Mouse (Mus musculus): ENCODE data around the gene Gm42421. TPM values are rescaled to one million over a fixed set of nuclear protein-coding genes. Genes with fewer than 3 reads are reported as not detected.

The Gm42421 gene
- total RNA-seq (2017): 2.9 TPM in 1 of 3 replicates, not detected in the others

DNA sequence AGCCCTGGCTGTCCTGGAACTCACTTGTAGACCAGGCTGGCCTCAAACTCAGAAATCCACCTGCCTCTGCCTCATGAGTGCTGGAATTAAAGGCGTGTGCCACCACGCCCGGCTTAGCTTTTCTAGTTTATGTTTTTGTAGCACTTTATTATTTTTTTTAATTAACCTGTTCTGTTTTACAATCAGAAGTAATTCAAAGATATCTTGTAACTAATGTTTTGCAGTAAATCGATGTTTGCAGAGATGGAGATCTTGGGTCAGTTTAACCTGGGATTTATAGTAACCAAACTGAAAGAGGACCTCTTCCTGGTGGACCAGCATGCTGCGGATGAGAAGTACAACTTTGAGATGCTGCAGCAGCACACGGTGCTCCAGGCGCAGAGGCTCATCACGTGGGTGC is at the start of gene Gm42421:
Gene Gm42421 (plus strand): TSS at position 301 of the 400 bp plus-strand sequence.
- no peak for ATAC-seq (replicated peaks; ENCODE audit: insufficient number of reproducible peaks, low FRiP score, low TSS enrichment, poor library complexity, severe bottlenecking)

- ATAC-seq (replicated peaks; ENCODE audit: insufficient number of reproducible peaks, low FRiP score, low TSS enrichment, poor library complexity, severe bottlenecking): no peak
Observed at GRCm38 (mm10) chr5:143885274-143885673, 42.7 kb upstream of the Gm42421 start.

GRCm38 (mm10) chr5:143890741-143891140 is 37.2 kb upstream of the Gm42421 start:
- ATAC-seq (replicated peaks; ENCODE audit: insufficient number of reproducible peaks, low FRiP score, low TSS enrichment, poor library complexity, severe bottlenecking): no peak

DNA sequence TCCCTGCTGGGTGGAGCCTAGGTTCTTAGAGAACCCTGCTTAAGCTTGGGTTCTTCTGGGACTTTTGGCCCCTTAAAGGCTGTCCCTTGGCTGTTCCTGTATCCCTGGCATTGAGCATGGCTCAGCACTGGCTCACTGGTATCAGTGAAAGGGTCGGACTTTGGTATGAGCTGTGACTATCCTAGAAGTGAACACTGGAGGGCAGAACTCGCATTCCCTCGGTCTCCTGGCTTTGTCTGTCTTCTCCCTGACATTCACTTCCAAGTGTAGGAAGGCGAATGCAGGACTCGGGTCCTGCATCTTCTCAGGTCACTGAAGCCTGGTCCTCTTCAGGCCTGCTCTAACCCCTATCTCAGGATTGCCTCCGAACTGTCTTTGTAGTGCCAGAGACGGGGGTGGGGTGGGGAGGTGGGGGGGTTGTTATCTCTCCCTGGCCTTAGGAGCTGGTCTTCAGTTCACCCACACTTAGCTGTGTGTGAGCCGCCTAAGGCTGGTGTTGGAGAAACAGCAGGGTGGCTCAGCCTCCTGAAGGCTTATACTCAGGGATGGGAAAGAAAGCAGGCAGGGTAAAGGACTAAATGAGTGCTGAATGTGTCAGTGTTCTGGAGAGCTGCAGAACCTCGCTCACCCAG is 35.6 kb upstream of the Gm42421 start:
- no peak for ATAC-seq (replicated peaks; ENCODE audit: insufficient number of reproducible peaks, low FRiP score, low TSS enrichment, poor library complexity, severe bottlenecking)

- ATAC-seq (replicated peaks; ENCODE audit: insufficient number of reproducible peaks, low FRiP score, low TSS enrichment, poor library complexity, severe bottlenecking): 0 out of 2 replicates have a peak, but pooled peaks have one; percentile 47
Observed at GRCm38 (mm10) chr5:143893396-143893795, 34.6 kb upstream of the Gm42421 start.

DNA sequence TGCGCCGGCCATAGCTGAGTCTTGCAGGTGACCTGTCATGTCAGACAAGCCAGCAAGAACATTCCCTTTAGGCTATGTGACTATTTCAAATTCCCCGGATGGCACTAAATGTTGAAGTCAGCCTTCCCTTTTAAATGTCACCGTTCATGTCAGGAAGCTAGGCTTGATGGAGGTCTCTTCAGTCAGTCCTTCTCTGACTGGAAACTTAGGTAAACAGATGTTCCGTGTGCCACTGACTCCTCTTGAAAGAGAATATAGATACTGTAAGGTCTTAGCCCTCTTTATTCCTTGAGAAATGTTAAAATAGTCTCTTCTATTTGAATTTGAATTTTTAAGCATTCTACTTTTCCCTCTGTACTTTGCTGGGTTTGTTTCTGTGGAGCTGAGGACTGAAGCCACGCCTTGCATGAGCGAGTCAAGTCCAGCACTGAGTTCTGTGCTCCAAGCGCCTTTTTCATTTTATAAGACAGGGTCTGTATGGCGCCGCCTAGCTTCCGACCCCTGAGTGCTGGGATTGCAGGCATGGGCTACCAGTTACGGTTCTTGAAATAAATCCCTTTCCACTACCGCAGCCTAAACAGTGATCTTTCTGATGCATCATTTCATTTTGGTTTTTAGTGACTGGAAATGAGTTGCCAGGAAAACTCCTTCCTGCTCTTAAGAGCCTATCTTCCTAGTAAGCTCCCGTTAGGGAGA is 30.2 kb upstream of the Gm42421 start, which contains the start of gene Ankrd61:
Gene Ankrd61 (minus strand): TSS at position 51 of the 696 bp plus-strand sequence.
- ATAC-seq (replicated peaks; ENCODE audit: insufficient number of reproducible peaks, low FRiP score, low TSS enrichment, poor library complexity, severe bottlenecking): no peak

- no peak for ATAC-seq (replicated peaks; ENCODE audit: insufficient number of reproducible peaks, low FRiP score, low TSS enrichment, poor library complexity, severe bottlenecking)
Observed at GRCm38 (mm10) chr5:143902111-143902510, 25.9 kb upstream of the Gm42421 start.

- no peak for ATAC-seq (replicated peaks; ENCODE audit: insufficient number of reproducible peaks, low FRiP score, low TSS enrichment, poor library complexity, severe bottlenecking)
Observed at GRCm38 (mm10) chr5:143903813-143904212, 24.2 kb upstream of the Gm42421 start.

DNA sequence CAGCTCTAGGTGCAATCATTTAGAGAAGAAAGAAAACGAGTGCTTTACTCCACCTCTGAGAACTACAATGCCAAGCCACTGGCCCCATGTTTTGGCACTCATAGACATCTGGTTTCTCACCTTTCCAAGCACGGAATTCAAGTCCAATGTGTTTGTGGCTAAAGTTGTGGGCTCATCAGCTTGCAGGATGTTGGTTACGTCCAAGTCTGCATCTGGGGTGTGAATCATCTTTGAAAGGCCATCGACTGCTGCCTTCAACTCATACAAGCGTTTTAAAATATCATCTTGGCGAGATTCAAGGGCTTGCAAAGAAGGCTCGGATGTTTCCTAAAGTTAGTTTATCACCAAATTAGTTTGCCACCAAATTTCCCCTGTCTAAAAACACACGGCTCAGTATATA is 21.5 kb upstream of the Gm42421 start:
- ATAC-seq (replicated peaks; ENCODE audit: insufficient number of reproducible peaks, low FRiP score, low TSS enrichment, poor library complexity, severe bottlenecking): no peak

DNA sequence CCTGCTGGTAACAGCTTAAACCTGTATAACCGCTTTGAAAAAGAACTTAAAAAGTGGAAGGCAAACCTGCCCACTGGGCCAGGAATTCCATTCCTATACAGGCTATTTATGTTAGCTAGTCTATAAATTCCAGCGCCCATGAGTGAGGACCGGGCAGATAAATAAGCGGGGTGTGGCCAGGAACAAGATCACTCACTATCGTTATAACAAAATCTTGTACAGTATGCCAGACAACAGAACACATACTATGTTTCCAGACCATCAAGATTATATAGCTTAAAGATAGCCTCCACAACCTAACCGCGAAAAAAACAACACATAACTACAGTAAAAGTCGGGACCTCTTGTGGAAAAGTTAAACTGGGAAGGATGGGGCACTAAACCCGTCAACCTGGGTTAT is 19.0 kb upstream of the Gm42421 start:
- no peak for ATAC-seq (replicated peaks; ENCODE audit: insufficient number of reproducible peaks, low FRiP score, low TSS enrichment, poor library complexity, severe bottlenecking)

- ATAC-seq (replicated peaks; ENCODE audit: insufficient number of reproducible peaks, low FRiP score, low TSS enrichment, poor library complexity, severe bottlenecking): peak; percentile 100
Observed at GRCm38 (mm10) chr5:143909417-143910400, 18.3 kb upstream of the Gm42421 start, which contains the start of the genes Aimp2 and Pms2. Gene Aimp2 (minus strand): TSS chr5:143909847. Gene Pms2 (plus strand): TSS chr5:143909964.

DNA sequence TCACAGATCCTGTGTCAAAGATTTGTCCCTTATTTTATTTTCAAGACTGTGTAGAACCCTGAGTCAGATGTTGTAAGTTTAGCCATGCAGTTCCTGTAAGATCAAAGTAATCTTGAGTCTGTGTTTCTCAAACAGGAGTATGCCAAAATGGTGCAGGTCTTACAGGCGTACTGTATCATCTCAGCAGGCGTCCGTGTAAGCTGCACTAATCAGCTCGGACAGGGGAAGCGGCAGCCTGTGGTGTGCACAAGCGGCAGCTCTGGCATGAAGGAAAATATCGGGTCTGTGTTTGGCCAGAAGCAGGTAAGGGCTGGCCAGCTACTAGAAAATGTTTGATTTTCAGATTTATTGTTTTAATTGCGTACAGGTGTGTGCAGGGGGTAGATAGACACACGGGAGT is 11.8 kb upstream of the Gm42421 start:
- no peak for ATAC-seq (replicated peaks; ENCODE audit: insufficient number of reproducible peaks, low FRiP score, low TSS enrichment, poor library complexity, severe bottlenecking)

GRCm38 (mm10) chr5:143917418-143917817 is 10.6 kb upstream of the Gm42421 start:
- no peak for ATAC-seq (replicated peaks; ENCODE audit: insufficient number of reproducible peaks, low FRiP score, low TSS enrichment, poor library complexity, severe bottlenecking)

DNA sequence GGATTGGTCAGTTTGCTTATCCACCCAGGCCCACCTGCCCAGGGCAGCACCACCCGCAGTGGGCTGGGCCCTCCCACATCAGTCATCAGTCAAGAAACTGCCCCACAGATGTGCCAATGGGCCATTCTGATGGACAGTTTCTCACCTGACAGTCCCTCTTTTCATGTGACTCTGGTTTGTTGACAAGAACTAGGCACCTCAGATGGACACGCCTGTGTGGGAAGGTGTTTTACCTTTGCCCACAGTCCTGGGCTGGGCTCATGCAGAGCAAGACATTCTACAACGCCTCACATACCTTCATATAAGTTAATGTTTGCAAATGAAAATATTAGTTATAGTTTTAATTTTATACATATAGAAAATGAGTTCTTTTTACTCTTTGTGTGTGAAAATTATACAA is 9.9 kb upstream of the Gm42421 start:
- ATAC-seq (replicated peaks; ENCODE audit: insufficient number of reproducible peaks, low FRiP score, low TSS enrichment, poor library complexity, severe bottlenecking): no peak

- ATAC-seq (replicated peaks; ENCODE audit: insufficient number of reproducible peaks, low FRiP score, low TSS enrichment, poor library complexity, severe bottlenecking): no peak
Observed at GRCm38 (mm10) chr5:143924781-143925452, 3.1 kb upstream of the Gm42421 start.

- no peak for ATAC-seq (replicated peaks; ENCODE audit: insufficient number of reproducible peaks, low FRiP score, low TSS enrichment, poor library complexity, severe bottlenecking)
Observed at GRCm38 (mm10) chr5:143929291-143929690, 1.3 kb downstream of the Gm42421 start.

DNA sequence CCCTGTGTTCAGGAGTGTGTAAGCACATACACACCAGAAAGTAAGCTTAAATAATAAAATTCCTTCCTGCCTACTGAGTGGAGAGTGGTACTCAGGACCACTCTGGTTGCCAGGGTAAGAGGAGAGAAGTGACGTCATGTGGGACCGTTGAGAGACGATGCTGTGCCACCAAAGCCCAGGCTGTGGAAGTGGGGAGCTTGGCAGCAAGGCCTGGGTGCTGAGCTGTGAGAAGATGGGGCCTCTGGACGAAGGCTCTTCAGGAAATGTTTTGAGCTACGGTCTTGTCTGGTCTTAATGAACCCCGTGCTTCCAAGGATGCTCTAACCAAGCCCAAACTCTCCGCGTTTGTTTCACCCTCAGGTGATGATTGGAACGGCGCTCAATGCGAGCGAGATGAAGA is 2.7 kb downstream of the Gm42421 start:
- no peak for ATAC-seq (replicated peaks; ENCODE audit: insufficient number of reproducible peaks, low FRiP score, low TSS enrichment, poor library complexity, severe bottlenecking)

DNA sequence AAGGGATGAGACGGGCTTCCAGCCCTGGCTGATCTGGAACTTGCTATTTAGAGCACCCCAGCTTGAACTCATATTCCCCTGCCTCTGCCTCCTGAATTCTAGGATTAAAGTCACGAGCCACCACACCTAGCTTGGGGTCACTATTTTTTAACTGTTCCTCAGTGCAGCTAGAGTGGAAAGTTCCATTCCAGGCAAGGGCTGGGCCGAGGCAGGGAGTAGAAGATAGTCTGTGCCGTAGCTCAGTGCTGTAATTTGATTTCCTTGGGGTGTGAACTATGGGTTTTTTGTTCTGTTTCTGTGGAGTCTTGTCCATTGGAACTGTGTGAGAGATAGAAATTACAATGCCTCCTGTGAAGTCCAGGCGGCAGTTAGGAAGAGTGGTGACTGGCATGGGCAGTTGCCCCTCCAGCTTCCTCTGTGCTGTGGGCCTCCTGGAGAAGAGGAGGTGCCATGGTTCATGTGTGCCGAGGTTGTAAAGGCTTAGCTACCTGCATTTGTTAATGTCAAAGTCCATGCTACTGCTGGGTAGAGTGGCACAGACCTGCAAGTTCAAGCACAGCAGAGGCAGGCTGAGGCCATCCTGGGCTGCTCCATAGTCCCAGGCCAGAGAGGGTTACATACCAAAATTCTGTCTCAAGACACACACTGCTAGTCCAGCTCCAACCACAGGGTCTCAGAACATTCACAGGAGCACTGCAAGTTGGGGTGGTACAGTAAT is 4.0 kb downstream of the Gm42421 start:
- no peak for ATAC-seq (replicated peaks; ENCODE audit: insufficient number of reproducible peaks, low FRiP score, low TSS enrichment, poor library complexity, severe bottlenecking)
